Mouse (Mus musculus) CH12.LX (cell line): ENCODE measurements at regions not wholly inside any gene's neighbourhood (a gene's known extent, or its start where the extent isn't known, plus 50 kb on each side); places are given as distances from the start of the nearest gene placed in this dataset.

Experiments
- DNase-seq: peaks from one replicate; pipeline ENCODE4 v3.0.0-alpha.2; 2013; ENCODE audit errors: extremely low read depth
- H3K27ac ChIP-seq: 2 replicates; pipeline ENCODE4 v1.5.1; 2012; ENCODE audit warnings: low read depth, mild to moderate bottlenecking, control low read depth, moderate library complexity; ENCODE audit not compliant: insufficient read depth
- H3K27me3 ChIP-seq: replicated peaks from 2 replicates; pipeline ENCODE3; 2012; ENCODE audit warnings: inconsistent platforms
- H3K36me3 ChIP-seq, 2 experiments: replicated peaks in 1 of 2; 2 replicates each; pipeline versions ENCODE3 to v1.6.1; 2012; ENCODE audit warnings: inconsistent platforms in 1 of 2, low read length in 1 of 2, mild to moderate bottlenecking in 1 of 2, mixed read lengths in 1 of 2, moderate library complexity in 1 of 2; ENCODE audit not compliant: control insufficient read depth in 1 of 2, insufficient read depth in 1 of 2
- H3K4me1 ChIP-seq, 2 experiments: 2 replicates each; pipeline ENCODE4 v1.6.1; 2012; ENCODE audit warnings: inconsistent platforms in 1 of 2, moderate library complexity in 1 of 2; ENCODE audit not compliant: insufficient read depth in 2 of 2, control insufficient read depth in 1 of 2
- H3K4me2 ChIP-seq: 2 replicates; pipeline ENCODE4 v1.6.1; 2012; ENCODE audit warnings: low read depth, mild to moderate bottlenecking, control low read depth; ENCODE audit not compliant: poor library complexity, insufficient read depth, severe bottlenecking
- H3K4me3 ChIP-seq, 3 experiments: fragments of 150-350 bp in 1 of 3; sonication (generic) in 1 of 3; replicated peaks in 1 of 3; 2 replicates each; pipeline versions ENCODE3 to v1.5.1; 2011 to 2012; ENCODE audit warnings: low read depth in 2 of 3, low read length in 2 of 3, mild to moderate bottlenecking in 2 of 3, moderate library complexity in 2 of 3, control low read depth in 1 of 3, improper control_type of control experiment in 1 of 3, inconsistent platforms in 1 of 3, mixed read lengths in 1 of 3; ENCODE audit not compliant: poor library complexity in 1 of 3
- H3K79me2 ChIP-seq: replicated peaks from 2 replicates; pipeline ENCODE4 v1.6.1; 2012; ENCODE audit warnings: mild to moderate bottlenecking, moderate library complexity; ENCODE audit not compliant: control insufficient read depth, poor library complexity, insufficient read depth, severe bottlenecking; ENCODE audit errors: extremely low read depth
- H3K9ac ChIP-seq: 2 replicates; pipeline ENCODE4 v1.6.1; 2012; ENCODE audit warnings: low read depth, mild to moderate bottlenecking, control low read depth, moderate library complexity; ENCODE audit not compliant: insufficient read depth
- H3K9me3 ChIP-seq: replicated peaks from 2 replicates; pipeline ENCODE3; 2012; ENCODE audit warnings: low read length, inconsistent platforms, mixed read lengths
- CHD1 ChIP-seq: IDR thresholded peaks from 2 replicates; pipeline ENCODE4 v1.6.1; 2012; ENCODE audit warnings: low read depth, low read length, improper control_type of control experiment, inconsistent platforms
- E2F4 ChIP-seq: IDR thresholded peaks from 2 replicates; pipeline ENCODE4 v1.6.1; 2011; ENCODE audit warnings: low read depth, low read length, improper control_type of control experiment; ENCODE audit not compliant: insufficient replicate concordance
- ELF1 ChIP-seq: IDR thresholded peaks from 2 replicates; pipeline ENCODE4 v1.6.1; 2014; ENCODE audit warnings: low read depth, mild to moderate bottlenecking, inconsistent platforms, low read length, improper control_type of control experiment
- EP300 ChIP-seq: IDR thresholded peaks from 2 replicates; pipeline ENCODE4 v1.6.1; 2011; ENCODE audit warnings: low read length, improper control_type of control experiment
- ETS1 ChIP-seq: conservative IDR thresholded peaks from 2 replicates; pipeline ENCODE4 v1.6.1; 2012; ENCODE audit warnings: low read depth, mild to moderate bottlenecking, inconsistent platforms, low read length, improper control_type of control experiment, moderate library complexity
- HCFC1 ChIP-seq: IDR thresholded peaks from 2 replicates; pipeline ENCODE4 v1.6.1; 2012; ENCODE audit warnings: low read depth, mild to moderate bottlenecking, inconsistent platforms, low read length, improper control_type of control experiment
- IRF4 ChIP-seq: IDR thresholded peaks from 2 replicates; pipeline ENCODE4 v1.6.1; 2014; ENCODE audit warnings: low read depth, mild to moderate bottlenecking, inconsistent platforms, low read length, improper control_type of control experiment
- JUN ChIP-seq: IDR thresholded peaks from 2 replicates; pipeline ENCODE4 v1.6.1; 2011; ENCODE audit warnings: low read depth, mild to moderate bottlenecking, low read length, improper control_type of control experiment, moderate library complexity; ENCODE audit not compliant: insufficient read depth
- KAT2A ChIP-seq: IDR thresholded peaks from 2 replicates; pipeline ENCODE4 v1.6.1; 2012; ENCODE audit warnings: low read length, improper control_type of control experiment, inconsistent platforms; ENCODE audit not compliant: insufficient replicate concordance
- MAFK ChIP-seq: IDR thresholded peaks from 2 replicates; pipeline ENCODE4 v1.6.1; 2011; ENCODE audit warnings: low read length, improper control_type of control experiment; ENCODE audit not compliant: insufficient replicate concordance
- MEF2A ChIP-seq: IDR thresholded peaks from 2 replicates; pipeline ENCODE4 v1.6.1; 2014; ENCODE audit warnings: low read depth, mild to moderate bottlenecking, inconsistent platforms, low read length, improper control_type of control experiment, borderline replicate concordance
- MXI1 ChIP-seq: IDR thresholded peaks from 2 replicates; pipeline ENCODE4 v1.6.1; 2011; ENCODE audit warnings: mild to moderate bottlenecking, low read depth, low read length, improper control_type of control experiment
- NRF1 ChIP-seq: IDR thresholded peaks from 2 replicates; pipeline ENCODE4 v1.6.1; 2014; ENCODE audit warnings: low read depth, mild to moderate bottlenecking, inconsistent platforms, low read length, improper control_type of control experiment, moderate library complexity
- PAX5 ChIP-seq: IDR thresholded peaks from 2 replicates; pipeline ENCODE4 v1.6.1; 2012; ENCODE audit warnings: low read length, inconsistent platforms, mixed read lengths
- SIN3A ChIP-seq: IDR thresholded peaks from 2 replicates; pipeline ENCODE4 v1.6.1; 2012; ENCODE audit warnings: low read length, improper control_type of control experiment, inconsistent platforms
- TCF12 ChIP-seq: IDR thresholded peaks from 2 replicates; pipeline ENCODE4 v1.6.1; 2014; ENCODE audit warnings: low read depth, mild to moderate bottlenecking, inconsistent platforms, low read length, improper control_type of control experiment
- ZC3H11A ChIP-seq: IDR thresholded peaks from 2 replicates; pipeline ENCODE4 v1.6.1; 2012; ENCODE audit warnings: low read depth, mild to moderate bottlenecking, inconsistent platforms, low read length, improper control_type of control experiment
- ZKSCAN1 ChIP-seq: IDR thresholded peaks from 2 replicates; pipeline ENCODE4 v1.6.1; 2012; ENCODE audit warnings: low read depth, inconsistent platforms, low read length, improper control_type of control experiment, borderline replicate concordance
- ZNF384 ChIP-seq: IDR thresholded peaks from 2 replicates; pipeline ENCODE4 v1.6.1; 2012; ENCODE audit warnings: low read depth, low read length, improper control_type of control experiment, inconsistent platforms
- dilution Hi-C: fragments of 300-500 bp; cut with MboI; formaldehyde crosslinking; loops from 2 replicates; pipeline ENCODE4 v1.14.3; 2020; ENCODE audit warnings: low sequenced_read_pairs; ENCODE audit not compliant: extremely low pct_unique_long_range_greater_than_20kb, extremely low pct_ligation_motif_present
- in situ Hi-C: fragments of 300-500 bp; cut with MboI; formaldehyde crosslinking; loops from 3 replicates; pipeline ENCODE4 v1.14.3; 2019; ENCODE audit warnings: low sequenced_read_pairs, low pct_ligation_motif_present, low pct_unique_long_range_greater_than_20kb, mixed read lengths

GRCm38 (mm10) chr2:115211191-115211590, 370.3 kb upstream of the BC052040 start:
- Histone ChIP-seq H3K4me3 (no peak overlapping the region), H3K9me3 (no peaks in the 10 kb centered on the region), H3K27ac (no peak overlapping the region), H3K4me2 (no peak overlapping the region), H3K9ac (no peak overlapping the region), H3K79me2 (no peaks in the 10 kb centered on the region)
- in situ Hi-C loops (no loop called here), dilution Hi-C loops (no loop called here)
- DNase-seq = no peak
- TF ChIP-seq MEF2A (no peak), PAX5 (no peak), SIN3A (no peak), CHD1 (no peak), KAT2A (no peak), EP300 (no peak), MXI1 (no peak)
- TF ChIP-seq, all 38 proteins: peak for 0
- Histone ChIP-seq H3K4me1 (no peaks in the 10 kb centered on the region), H3K27me3 (no peaks in the 10 kb centered on the region), H3K36me3 (no peaks in the 10 kb centered on the region)

- H3K36me3 ChIP-seq = no peaks in the 10 kb centered on the region
- H3K9me3 ChIP-seq = no peaks in the 10 kb centered on the region
- in situ Hi-C loops (no loop called here), dilution Hi-C loops (no loop called here)
- H3K27me3 ChIP-seq = no peaks in the 10 kb centered on the region
- H3K79me2 ChIP-seq = no peaks in the 10 kb centered on the region
- H3K9ac ChIP-seq = no peak overlapping the region
- no peaks in the 10 kb centered on the region for H3K4me1 ChIP-seq
- H3K27ac ChIP-seq = no peak overlapping the region
- DNase-seq = no peak
- TF ChIP-seq E2F4 (no peak), ZNF384 (no peak), MAFK (no peak), ZKSCAN1 (no peak), MXI1 (no peak), HCFC1 (no peak), TCF12 (no peak)
- H3K4me2 ChIP-seq = no peak overlapping the region
- no peak overlapping the region for H3K4me3 ChIP-seq
Observed at GRCm38 (mm10) chr2:115213181-115213970, 368.1 kb upstream of the BC052040 start.

- in situ Hi-C loops = no loop called here
- no peaks in the 10 kb centered on the region for H3K9me3 ChIP-seq
- TF ChIP-seq ZNF384 (no peak), IRF4 (no peak), ZC3H11A (no peak), HCFC1 (no peak), ELF1 (no peak), JUN (no peak), MXI1 (no peak), NRF1 (no peak), ETS1 (no peak)
- H3K27ac ChIP-seq = no peak overlapping the region
- no peak for DNase-seq
- no peaks in the 10 kb centered on the region for H3K36me3 ChIP-seq
- dilution Hi-C loops = no loop called here
- no peaks in the 10 kb centered on the region for H3K27me3 ChIP-seq
- H3K4me1 ChIP-seq = no peaks in the 10 kb centered on the region
- H3K4me2 ChIP-seq = no peak overlapping the region
- H3K9ac ChIP-seq = no peak overlapping the region
- no peak overlapping the region for H3K4me3 ChIP-seq
- no peaks in the 10 kb centered on the region for H3K79me2 ChIP-seq
Observed at GRCm38 (mm10) chr2:115214292-115214691, 367.2 kb upstream of the BC052040 start.
